12 mouse cellular contexts compared by ENCODE assay signal in the genomic region with DNA sequence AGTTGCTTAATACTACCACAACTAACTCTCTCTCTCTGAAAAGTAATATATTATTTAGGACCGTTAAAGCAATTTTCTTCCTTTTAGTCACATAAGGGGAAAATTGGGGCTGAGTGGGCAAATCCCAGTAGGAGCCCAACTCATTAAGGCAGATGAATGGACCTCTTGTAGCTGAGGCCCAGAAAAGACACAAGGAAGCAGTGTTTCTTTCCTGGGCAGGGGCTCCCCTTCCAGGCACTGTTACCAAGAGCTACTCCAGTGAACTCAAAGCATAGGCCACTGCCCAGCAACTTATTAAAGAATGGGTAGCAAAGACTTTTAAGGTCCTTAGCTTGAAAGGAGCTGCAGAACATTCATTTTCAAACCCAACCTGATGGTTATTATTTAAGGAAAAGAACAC. TPM values are rescaled to one million over a fixed set of nuclear protein-coding genes. Genes with fewer than 3 reads are reported as not detected.
A peak's percentile ranks its signal among the peaks of the same experiment; 100 is the strongest.
DNase-seq lines count a peak whose midpoint lies in the region; ATAC-seq and TF ChIP-seq lines count a peak whose summit lies in the region.
"Had no signal": no experiment of that assay in that cellular context is flagged by ENCODE, and none has a peak within 500 bp of the region (broad histone marks: within the 10 kb centered on the region; RNA-seq: fewer than 3 reads in every experiment).

No protein-coding gene starts in this region.

- no peaks in the 10 kb centered on the region for H3K9me3 ChIP-seq in forebrain, embryonic 12.5 days
- H3K9me3 ChIP-seq: limb, embryonic 10.5 days had no signal

- DNase-seq in layer of hippocampus, adult 11-12 months (ENCODE audit: low spot score) = peak; percentile 42
- DNase-seq in layer of hippocampus, postnatal 25 days (ENCODE audit: extremely low spot score in 1 of 2, low spot score in 1 of 2) = no peak
- peak; percentile 90 for DNase-seq in brain, embryonic 14.5 days (ENCODE audit: low read depth)
- peak; percentile 59 for DNase-seq in layer of hippocampus, adult 9-11 months
- no peak for DNase-seq in urinary bladder, postnatal 4 days (ENCODE audit: low spot score in 2 of 2)
- no peak for DNase-seq in lung, postnatal 14 days
- DNase-seq: kidney, postnatal 10 days; lung, embryonic 14.5 days; thymus, postnatal 14 days had no signal

- no peak overlapping the region for H3K9ac ChIP-seq in forebrain, embryonic 12.5 days
- H3K9ac ChIP-seq: lung, embryonic 14.5 days had no signal

- WGBS in forebrain, embryonic 12.5 days = 17% methylated on average over 1 of the region's 1 CpGs

- no peak overlapping the region for H3K27ac ChIP-seq in forebrain, embryonic 12.5 days
- H3K27ac ChIP-seq: limb, embryonic 10.5 days had no signal

- TF ChIP-seq CTCF in brain, embryonic 14.5 days (IDR thresholded peaks at IDR 0.05; ENCODE audit: borderline replicate concordance, extremely low read depth, insufficient read depth, insufficient read length) = no peak

- H3K27me3 ChIP-seq in forebrain, embryonic 12.5 days = no peaks in the 10 kb centered on the region

- ATAC-seq in forebrain, embryonic 12.5 days (ENCODE audit: low FRiP score) = peak; percentile 68; the same call in 1 of the 2 replicates
- ATAC-seq: midbrain, embryonic 16.5 days had no signal

- no peak overlapping the region for H3K4me3 ChIP-seq in forebrain, embryonic 12.5 days (replicated peaks)
- H3K4me3 ChIP-seq: limb, embryonic 10.5 days had no signal

- H3K4me1 ChIP-seq in forebrain, embryonic 12.5 days = no peaks in the 10 kb centered on the region

- no peak for TF ChIP-seq POLR2A in brain, embryonic 14.5 days (IDR thresholded peaks at IDR 0.05; ENCODE audit: borderline replicate concordance, extremely low read depth, insufficient read depth, insufficient read length, poor library complexity, severe bottlenecking)

- H3K4me2 ChIP-seq in forebrain, embryonic 12.5 days = no peak overlapping the region
- H3K4me2 ChIP-seq: lung, embryonic 14.5 days had no signal

- no peaks in the 10 kb centered on the region for H3K36me3 ChIP-seq in forebrain, embryonic 12.5 days (replicated peaks)
- H3K36me3 ChIP-seq: limb, embryonic 10.5 days had no signal

RNA-seq across cellular contexts. Expression of a gene that starts 22.5 kb away (rescaled TPM):
- total RNA-seq in layer of hippocampus, postnatal 25 days (2021) = 100 to 1,000 TPM; 300 to 347 TPM
- 90.2 and 99.6 TPM in 2 replicates for polyA plus RNA-seq in brain, embryonic 14.5 days (2012; rRNA removed)
- polyA plus RNA-seq in forebrain, embryonic 12.5 days (2016; fragmentation: Nextera tagmentation; extraction: Ambion mirVana) = 357 and 360 TPM in 2 replicates

Comparison
In these comparisons a context has a peak if more than half of its experiments do, and no peak if none do; other contexts are left out.
1. DNase-seq: peak in layer of hippocampus, adult 11-12 months (single experiment), brain, embryonic 14.5 days (single experiment) and layer of hippocampus, adult 9-11 months (single experiment); none in layer of hippocampus, postnatal 25 days (0 of 2), urinary bladder, postnatal 4 days (0 of 2) and lung, postnatal 14 days (single experiment).